Mouse (Mus musculus): ENCODE data around the gene Atg9b.

Gene Atg9b

GRCm38 (mm10) chr5:24380499-24380898 is 11.4 kb downstream of the Atg9b start:
- no peak for DNase-seq (ENCODE audit: low spot score)

DNA sequence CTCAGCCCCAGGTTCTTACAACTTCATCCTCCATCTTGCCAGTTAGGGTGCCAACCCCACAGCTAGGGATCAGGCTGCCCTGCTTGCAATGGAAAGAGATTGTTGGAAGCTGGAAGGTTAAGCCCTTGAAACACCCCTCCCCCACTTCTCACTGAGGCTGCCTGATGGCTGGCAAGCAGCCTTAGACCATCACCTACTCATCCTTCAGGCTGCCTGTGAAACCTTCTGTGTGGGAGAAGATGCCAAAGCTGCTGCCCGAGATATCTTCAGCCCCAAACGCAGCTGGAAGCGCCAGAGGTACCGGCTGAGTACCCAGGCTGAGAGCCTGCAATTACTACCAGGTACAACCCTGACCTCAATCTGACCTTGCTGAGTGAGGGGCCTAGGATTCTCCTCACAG is 12.4 kb downstream of the Atg9b start:
- no peak for DNase-seq (ENCODE audit: low spot score)

DNA sequence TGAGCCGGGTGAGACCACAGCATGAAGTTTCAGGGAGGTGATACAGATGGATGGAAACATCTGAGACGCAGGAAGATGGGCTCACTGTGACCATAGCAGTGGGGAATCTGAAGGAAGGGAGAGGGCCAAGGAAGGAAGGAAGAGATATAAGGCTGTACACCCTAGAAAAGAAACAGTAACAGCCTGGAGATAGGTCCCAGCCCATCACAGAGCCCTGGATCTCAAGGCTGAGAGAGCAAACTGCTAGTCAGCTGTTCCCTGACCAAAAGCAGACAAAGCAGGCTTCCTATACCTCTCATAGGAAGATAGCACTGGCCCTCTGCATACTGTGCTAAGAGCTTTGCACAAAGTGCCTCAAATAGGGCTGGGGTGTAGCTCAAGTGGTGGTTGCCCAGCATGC is 13.2 kb downstream of the Atg9b start:
- DNase-seq (ENCODE audit: low spot score) = no peak

GRCm38 (mm10) chr5:24374666-24375328 is 17.1 kb downstream of the Atg9b start:
- DNase-seq (ENCODE audit: low spot score) = no peak

- DNase-seq (ENCODE audit: low spot score) = no peak
Observed at GRCm38 (mm10) chr5:24374216-24374615, 17.7 kb downstream of the Atg9b start.

DNA sequence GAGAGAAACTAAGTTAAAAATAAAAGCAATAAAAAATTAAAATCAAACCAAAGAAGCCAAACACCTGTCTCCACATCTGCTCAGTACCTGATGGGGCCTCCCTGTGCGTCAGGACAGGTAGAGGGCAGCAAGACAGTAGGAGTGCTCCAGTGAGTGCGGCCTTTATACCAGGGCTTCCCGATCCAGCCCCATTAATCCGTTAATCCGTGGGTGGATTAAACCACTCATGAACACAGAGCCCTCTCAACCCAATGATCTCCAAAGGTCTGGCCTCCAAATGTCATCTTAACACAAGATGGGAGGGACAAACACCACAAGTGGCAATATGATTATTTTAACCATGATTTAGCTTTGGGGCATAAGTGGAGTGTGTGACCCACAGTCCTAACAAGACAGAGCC is 18.1 kb downstream of the Atg9b start:
- DNase-seq (ENCODE audit: low spot score) = no peak

- no peak for DNase-seq (ENCODE audit: low spot score)
Observed at GRCm38 (mm10) chr5:24369767-24370166, 22.2 kb downstream of the Atg9b start.

GRCm38 (mm10) chr5:24366426-24366825 is 25.5 kb downstream of the Atg9b start:
- DNase-seq (ENCODE audit: low spot score) = no peak

DNA sequence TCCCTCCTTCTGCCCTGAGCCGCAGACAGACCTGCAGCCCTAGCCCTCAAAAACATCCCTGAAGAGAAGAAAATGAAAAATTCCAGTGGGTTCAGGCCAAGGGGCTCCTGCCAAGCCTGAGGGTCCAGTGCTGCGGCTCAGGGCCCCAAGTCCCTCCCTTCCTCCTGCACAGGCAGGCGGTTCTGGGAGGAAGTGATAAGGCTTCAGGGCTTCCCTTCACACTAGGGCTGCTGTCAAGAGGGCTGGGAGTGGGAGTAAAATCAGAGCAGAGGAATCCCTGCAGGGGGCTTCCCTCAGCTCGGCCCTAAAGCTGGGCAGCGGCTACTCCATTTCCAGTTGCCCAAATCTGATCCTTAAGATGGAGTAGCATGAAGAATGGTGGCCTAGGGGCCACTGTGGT is 26.4 kb downstream of the Atg9b start:
- DNase-seq (ENCODE audit: low spot score) = no peak

- DNase-seq (ENCODE audit: low spot score) = no peak
Observed at GRCm38 (mm10) chr5:24364963-24365362, 27.0 kb downstream of the Atg9b start.

GRCm38 (mm10) chr5:24364508-24364907 is 27.4 kb downstream of the Atg9b start, which contains the start of gene Nos3:
Gene Nos3 (plus strand): TSS chr5:24364810.
- no peak for DNase-seq (ENCODE audit: low spot score)

GRCm38 (mm10) chr5:24364061-24364460 is 27.9 kb downstream of the Atg9b start:
- no peak for DNase-seq (ENCODE audit: low spot score)

DNA sequence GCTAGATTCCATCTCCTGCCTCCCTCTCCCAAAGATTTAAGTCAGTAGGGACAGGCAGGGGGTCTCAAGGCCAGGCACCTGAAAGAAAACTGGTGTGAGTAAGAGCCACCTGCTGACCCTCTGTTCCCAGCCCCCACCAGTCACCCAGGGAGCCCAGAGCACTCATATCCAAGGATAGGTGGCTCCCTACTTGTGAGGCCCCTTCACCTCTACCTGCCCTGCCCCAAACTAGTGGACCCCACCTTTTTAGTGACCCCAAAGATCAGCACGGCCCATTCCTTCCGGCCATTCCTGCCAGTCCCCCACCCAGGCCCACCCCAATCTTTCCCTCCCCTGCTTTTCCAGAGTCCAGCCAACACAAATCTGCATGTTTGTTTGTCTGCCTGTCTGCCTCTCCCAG is 28.5 kb downstream of the Atg9b start:
- DNase-seq (ENCODE audit: low spot score) = no peak

DNA sequence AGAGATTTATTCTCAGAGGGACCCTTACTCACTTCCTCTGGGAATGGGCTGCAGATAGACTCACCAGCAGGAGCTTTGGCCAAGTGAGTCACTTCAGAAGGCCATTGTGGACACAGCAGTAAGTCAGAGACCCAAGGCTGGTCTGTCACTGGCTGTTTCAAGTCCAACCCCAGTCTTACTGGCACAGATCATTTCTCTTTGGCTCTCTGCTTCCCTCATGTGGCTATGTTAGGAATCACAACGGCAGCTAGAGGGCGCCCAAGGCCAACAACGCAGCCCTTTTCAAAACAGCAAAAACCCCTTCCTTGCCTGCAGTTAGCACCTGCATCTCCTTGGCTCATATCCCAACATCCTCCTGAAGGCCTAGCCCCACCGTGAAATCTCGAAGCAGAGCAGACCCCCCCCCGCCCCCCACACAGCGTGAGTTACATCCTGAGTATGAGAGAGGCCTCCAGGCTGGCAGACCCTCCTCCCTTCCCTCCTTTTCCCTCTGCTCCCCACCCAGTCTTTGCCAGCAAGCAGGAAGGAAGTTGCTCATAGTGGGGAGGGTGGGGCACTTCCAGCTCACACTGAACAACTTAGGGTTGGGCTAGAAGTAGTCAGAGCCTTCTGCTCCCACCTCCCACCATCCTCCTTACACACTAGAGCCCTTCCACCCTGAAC is 31.0 kb downstream of the Atg9b start:
- DNase-seq (ENCODE audit: low spot score) = peak; percentile 92

- peak; percentile 97 for DNase-seq (ENCODE audit: low spot score)
Observed at GRCm38 (mm10) chr5:24357461-24357860, 34.5 kb downstream of the Atg9b start.

GRCm38 (mm10) chr5:24356764-24357163 is 35.2 kb downstream of the Atg9b start:
- no peak for DNase-seq (ENCODE audit: low spot score)

- no peak for DNase-seq (ENCODE audit: low spot score)
Observed at GRCm38 (mm10) chr5:24353327-24353726, 38.6 kb downstream of the Atg9b start.

DNA sequence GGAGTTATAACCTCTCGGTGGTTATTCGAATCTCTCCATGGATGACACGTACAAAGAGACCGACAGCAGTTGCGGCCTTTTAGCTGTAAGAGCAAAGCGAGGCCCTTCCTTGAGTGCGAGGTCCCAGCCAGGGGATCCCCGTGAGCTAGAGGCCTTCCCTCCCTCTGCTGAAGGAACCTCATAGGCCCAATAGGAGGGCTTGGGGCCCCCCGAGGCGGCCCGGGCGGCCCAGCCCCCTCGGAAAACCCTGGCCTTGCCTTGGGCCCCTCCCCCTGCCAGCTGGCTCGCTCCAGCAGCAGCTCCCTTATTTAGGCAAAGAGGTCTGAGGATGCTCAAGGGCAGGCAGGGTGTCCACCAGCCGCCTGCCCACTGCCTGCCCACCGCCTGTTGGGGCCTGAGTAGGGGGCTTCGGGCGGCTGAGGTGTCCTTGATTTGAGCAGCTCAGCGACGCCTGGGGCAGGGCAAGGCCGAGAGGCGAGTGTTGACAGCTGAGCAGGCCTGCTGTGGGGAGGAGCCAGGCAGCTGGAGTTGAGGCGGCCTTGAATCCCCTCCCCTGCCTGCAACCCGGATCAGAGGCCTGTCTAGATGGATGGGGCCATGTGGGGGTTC is 39.6 kb downstream of the Atg9b start:
- peak; percentile 78 for DNase-seq (ENCODE audit: low spot score)

- peak; percentile 90 for DNase-seq (ENCODE audit: low spot score)
Observed at GRCm38 (mm10) chr5:24351701-24352171, 40.2 kb downstream of the Atg9b start.

- no peak for DNase-seq (ENCODE audit: low spot score)
Observed at GRCm38 (mm10) chr5:24351278-24351677, 40.7 kb downstream of the Atg9b start, which contains the start of gene Kcnh2. Gene Kcnh2 (minus strand): TSS chr5:24351604.

GRCm38 (mm10) chr5:24350531-24351250 is 41.3 kb downstream of the Atg9b start:
- DNase-seq (ENCODE audit: low spot score) = no peak

GRCm38 (mm10) chr5:24350073-24350472 is 41.9 kb downstream of the Atg9b start:
- DNase-seq (ENCODE audit: low spot score) = no peak
